Mouse (Mus musculus) liver, embryonic 13.5 days (tissue): ENCODE results near the gene Gins2. TPM values are rescaled to one million over a fixed set of nuclear protein-coding genes. Genes with fewer than 3 reads are reported as not detected.

Experiments
- ATAC-seq: fragments of 200-750 bp; cut with Nextera tagmentation; 2 replicates; pipeline ENCODE4 v1.8.0; 2017; ENCODE audit warnings: low read depth, mild to moderate bottlenecking, moderate number of reproducible peaks, moderate library complexity
- DNase-seq: peaks from one replicate; pipeline ENCODE4 v3.0.0; 2022
- H3K27ac ChIP-seq: fragments of 300-500 bp; sonication (generic); 2 replicates; pipeline ENCODE4 v1.5.1; 2015; ENCODE audit warnings: moderate library complexity, mild to moderate bottlenecking, inconsistent platforms
- H3K27me3 ChIP-seq: fragments of 300-500 bp; sonication (generic); 2 replicates; pipeline ENCODE4 v1.6.1; 2015; ENCODE audit warnings: mild to moderate bottlenecking, inconsistent platforms
- H3K36me3 ChIP-seq: fragments of 300-500 bp; sonication (generic); 2 replicates; pipeline ENCODE4 v1.6.1; 2015; ENCODE audit warnings: mild to moderate bottlenecking, inconsistent platforms
- H3K4me1 ChIP-seq: fragments of 300-500 bp; sonication (generic); replicated peaks from 2 replicates; pipeline ENCODE4 v1.6.1; 2015; ENCODE audit warnings: inconsistent platforms
- H3K4me2 ChIP-seq: fragments of 300-500 bp; sonication (generic); 2 replicates; pipeline ENCODE4 v1.6.1; 2015; ENCODE audit warnings: inconsistent platforms, mild to moderate bottlenecking, moderate library complexity
- H3K4me3 ChIP-seq: fragments of 300-500 bp; sonication (generic); replicated peaks from 2 replicates; pipeline ENCODE4 v1.5.1; 2015; ENCODE audit warnings: mild to moderate bottlenecking, inconsistent platforms
- H3K9ac ChIP-seq: fragments of 300-500 bp; sonication (generic); 2 replicates; pipeline ENCODE4 v1.6.1; 2015; ENCODE audit warnings: mild to moderate bottlenecking, inconsistent platforms
- H3K9me3 ChIP-seq: fragments of 300-500 bp; sonication (generic); replicated peaks from 2 replicates; pipeline ENCODE4 v1.6.1; 2016; ENCODE audit warnings: inconsistent platforms
- whole genome bisulfite sequencing: fragments of 180-500 bp; shearing (Covaris S2); methylation state at CpG from one replicate; pipeline ENCODE4 v1.1.7; 2015; ENCODE audit not compliant: insufficient replicate concordance; 5-methylcytosine and 5-hydroxymethylcytosine counted together
- polyA plus RNA-seq: library from polyadenylated mRNA; unstranded; fragments of >200 nt; fragmentation: Nextera tagmentation; extraction: Ambion mirVana; gene quantifications from 2 replicates; pipeline ENCODE4 v1.2.1, GENCODE M21; 2015

Gins2 gene
- polyA plus RNA-seq, 1 experiment from 2014 or later: 75.9 TPM

- Histone ChIP-seq H3K9me3 (no peaks in the 10 kb centered on the region), H3K4me2 (peak overlapping the region; percentile 100), H3K9ac (peak overlapping the region; percentile 96), H3K27me3 (no peaks in the 10 kb centered on the region), H3K27ac (peak overlapping the region; percentile 94), H3K36me3 (peaks cover 11% of the 10 kb centered on the region), H3K4me1 (peaks cover 93% of the 10 kb centered on the region), H3K4me3 (peak overlapping the region; percentile 89)
- DNase-seq: peak; percentile 74
- ATAC-seq: peak; percentile 70
- 7% methylated on average over 23 of the region's 23 CpGs for WGBS
Measured at GRCm38 (mm10) chr8:120539775-120540625, 49.1 kb downstream of the Gins2 start.

- H3K4me3 ChIP-seq: peak overlapping the region; percentile 89
- H3K27ac ChIP-seq: peak overlapping the region; percentile 94
- H3K4me1 ChIP-seq: peaks cover 93% of the 10 kb centered on the region
- H3K36me3 ChIP-seq: 0 out of 2 replicates have a peak, but pooled peaks cover 5% of the 10 kb centered on the region
- no peaks in the 10 kb centered on the region for H3K27me3 ChIP-seq
- H3K9me3 ChIP-seq: no peaks in the 10 kb centered on the region
- H3K4me2 ChIP-seq: peak overlapping the region; percentile 100
- 16% methylated on average over 6 of the region's 6 CpGs for WGBS
- no peak for ATAC-seq
- no peak for DNase-seq
- H3K9ac ChIP-seq: peak overlapping the region; percentile 96
Measured at GRCm38 (mm10) chr8:120539381-120539774, 49.7 kb downstream of the Gins2 start.

- ATAC-seq (peak; percentile 13; the same call in 1 of the 2 replicates), DNase-seq (peak; percentile 63)
- Histone ChIP-seq H3K9me3 (no peaks in the 10 kb centered on the region), H3K27me3 (no peaks in the 10 kb centered on the region), H3K4me1 (peaks cover 93% of the 10 kb centered on the region), H3K27ac (peak overlapping the region; percentile 94), H3K9ac (peak overlapping the region; percentile 96), H3K4me2 (peak overlapping the region; percentile 100), H3K36me3 (0 out of 2 replicates have a peak, but pooled peaks cover 5% of the 10 kb centered on the region), H3K4me3 (peak overlapping the region; percentile 89)
- 1% methylated on average over 36 of the region's 37 CpGs for WGBS
Measured at GRCm38 (mm10) chr8:120538397-120539240, 50.5 kb downstream of the Gins2 start.

- Histone ChIP-seq H3K9ac (peak overlapping the region; percentile 96), H3K27ac (peak overlapping the region; percentile 94), H3K4me1 (peaks cover 93% of the 10 kb centered on the region), H3K9me3 (no peaks in the 10 kb centered on the region), H3K27me3 (no peaks in the 10 kb centered on the region), H3K4me2 (peak overlapping the region; percentile 100), H3K36me3 (0 out of 2 replicates have a peak, but pooled peaks cover 5% of the 10 kb centered on the region), H3K4me3 (peak overlapping the region; percentile 89)
- WGBS: 1% methylated on average over 38 of the region's 46 CpGs
- no peak for DNase-seq
- ATAC-seq: no peak
Measured at GRCm38 (mm10) chr8:120537818-120538396, 51.2 kb downstream of the Gins2 start.

- ATAC-seq: peak; percentile 80
- WGBS: under 1% methylated on average over 78 of the region's 79 CpGs
Measured at GRCm38 (mm10) chr8:120537207-120537817, 51.8 kb downstream of the Gins2 start.

GRCm38 (mm10) chr8:120536306-120537206 is 52.5 kb downstream of the Gins2 start:
- Histone ChIP-seq H3K4me1 (peaks cover 93% of the 10 kb centered on the region), H3K4me2 (peak overlapping the region; percentile 100), H3K4me3 (peak overlapping the region; percentile 89), H3K27me3 (no peaks in the 10 kb centered on the region), H3K9me3 (no peaks in the 10 kb centered on the region), H3K36me3 (0 out of 2 replicates have a peak, but pooled peaks cover 3% of the 10 kb centered on the region), H3K9ac (peak overlapping the region; percentile 96), H3K27ac (peak overlapping the region; percentile 94)
- DNase-seq (peak; percentile 53), ATAC-seq (peak; percentile 35)
- WGBS: under 1% methylated on average over 59 of the region's 61 CpGs

More at GRCm38 (mm10) chr8:120537207-120537817, 51.8 kb downstream of the Gins2 start:
- H3K27ac ChIP-seq: peak overlapping the region; percentile 94
- 0 out of 2 replicates have a peak, but pooled peaks cover 3% of the 10 kb centered on the region for H3K36me3 ChIP-seq
- peak overlapping the region; percentile 100 for H3K4me2 ChIP-seq
- no peaks in the 10 kb centered on the region for H3K9me3 ChIP-seq
- H3K9ac ChIP-seq: peak overlapping the region; percentile 96
- no peaks in the 10 kb centered on the region for H3K27me3 ChIP-seq
- DNase-seq: peak; percentile 89
- H3K4me1 ChIP-seq: peaks cover 93% of the 10 kb centered on the region
- peak overlapping the region; percentile 89 for H3K4me3 ChIP-seq

GRCm38 (mm10) chr8:120535452-120536305 is 53.4 kb downstream of the Gins2 start:
- peaks cover 4% of the 10 kb centered on the region; the same call in 1 of the 2 replicates for H3K36me3 ChIP-seq
- H3K27me3 ChIP-seq: no peaks in the 10 kb centered on the region
- peak overlapping the region; percentile 100 for H3K4me2 ChIP-seq
- H3K9me3 ChIP-seq: no peaks in the 10 kb centered on the region
- ATAC-seq (no peak), DNase-seq (no peak)
- under 1% methylated on average over 73 of the region's 79 CpGs for WGBS
- H3K4me1 ChIP-seq: peaks cover 91% of the 10 kb centered on the region
- H3K9ac ChIP-seq: peak overlapping the region; percentile 96
- H3K27ac ChIP-seq: peak overlapping the region; percentile 94
- peak overlapping the region; percentile 89 for H3K4me3 ChIP-seq

- peak overlapping the region; percentile 100 for H3K4me2 ChIP-seq
- H3K4me1 ChIP-seq: peaks cover 91% of the 10 kb centered on the region
- DNase-seq: peak; percentile 83
- H3K9me3 ChIP-seq: no peaks in the 10 kb centered on the region
- no peaks in the 10 kb centered on the region for H3K27me3 ChIP-seq
- H3K9ac ChIP-seq: peak overlapping the region; percentile 96
- peak overlapping the region; percentile 89 for H3K4me3 ChIP-seq
- peak overlapping the region; percentile 94 for H3K27ac ChIP-seq
- H3K36me3 ChIP-seq: peaks cover 4% of the 10 kb centered on the region; the same call in 1 of the 2 replicates
- WGBS: 21% methylated on average over 14 of the region's 14 CpGs
- ATAC-seq: peak; percentile 52
Measured at GRCm38 (mm10) chr8:120534504-120535368, 54.4 kb downstream of the Gins2 start.
